Mouse (Mus musculus): ENCODE data around the gene Nbea.

GRCm38 (mm10) chr3:55685627-55686026, 497.9 kb downstream of the Nbea start:
- TF ChIP-seq EP300 (IDR thresholded peaks at IDR 0.05; ENCODE audit: low read depth in 1 of 2, low read length in 2 of 2) (no peak), POLR2A (IDR thresholded peaks at IDR 0.05; ENCODE audit: control insufficient read depth in 1 of 2, insufficient read depth in 1 of 2, low read depth in 1 of 2, low read length in 2 of 2, poor library complexity in 1 of 2) (no peak), JUND (IDR thresholded peaks at IDR 0.05; ENCODE audit: low read depth, low read length) (no peak), CTCF (IDR thresholded peaks at IDR 0.05 in 2 of 3, conservative IDR thresholded peaks at IDR 0.05 in 1 of 3; ENCODE audit: control insufficient read depth in 1 of 3, insufficient read depth in 1 of 3, low read depth in 2 of 3, low read length in 3 of 3, poor library complexity in 1 of 3, severe bottlenecking in 1 of 3) (no peak)
